Mouse (Mus musculus) hindbrain, embryonic 11.5 days (tissue): ENCODE results near the gene Trnau1ap. TPM values are rescaled to one million over a fixed set of nuclear protein-coding genes. Genes with fewer than 3 reads are reported as not detected.
A peak's percentile ranks its signal among the peaks of the same experiment; 100 is the strongest.

Source experiments
- ATAC-seq: fragments of 200-750 bp; cut with Nextera tagmentation; 2 replicates; pipeline ENCODE4 v1.8.0; 2017; ENCODE audit warnings: mild to moderate bottlenecking, moderate TSS enrichment, moderate library complexity; ENCODE audit not compliant: low FRiP score
- DNase-seq: peaks from one replicate; pipeline ENCODE4 v3.0.0-alpha.2; 2015; ENCODE audit warnings: low spot score
- H3K27ac ChIP-seq: fragments of 300-500 bp; sonication (generic); 2 replicates; pipeline ENCODE4 v1.5.1; 2014; ENCODE audit warnings: mild to moderate bottlenecking, low read depth, low read length
- H3K27me3 ChIP-seq: fragments of 300-500 bp; sonication (generic); 2 replicates; pipeline ENCODE4 v1.6.1; 2014; ENCODE audit warnings: mild to moderate bottlenecking, low read length, moderate library complexity, mixed read lengths; ENCODE audit not compliant: control insufficient read depth, insufficient read depth
- H3K36me3 ChIP-seq: fragments of 300-500 bp; sonication (generic); 2 replicates; pipeline ENCODE4 v1.6.1; 2014; ENCODE audit warnings: mild to moderate bottlenecking, low read length, moderate library complexity, mixed read lengths; ENCODE audit not compliant: control insufficient read depth, insufficient read depth
- H3K4me1 ChIP-seq: fragments of 300-500 bp; sonication (generic); replicated peaks from 2 replicates; pipeline ENCODE4 v1.6.1; 2014; ENCODE audit warnings: low read length, mixed read lengths; ENCODE audit not compliant: control insufficient read depth, insufficient read depth
- H3K4me2 ChIP-seq: fragments of 300-500 bp; sonication (generic); replicated peaks from 2 replicates; pipeline ENCODE4 v1.6.1; 2014; ENCODE audit warnings: mild to moderate bottlenecking, low read depth, low read length
- H3K4me3 ChIP-seq: fragments of 300-500 bp; sonication (generic); 2 replicates; pipeline ENCODE4 v1.5.1; 2014; ENCODE audit warnings: low read depth, low read length
- H3K9ac ChIP-seq: fragments of 300-500 bp; sonication (generic); 2 replicates; pipeline ENCODE4 v1.6.1; 2014; ENCODE audit warnings: low read depth, low read length
- H3K9me3 ChIP-seq: fragments of 300-500 bp; sonication (generic); 2 replicates; pipeline ENCODE4 v1.6.1; 2016; ENCODE audit warnings: low read length; ENCODE audit not compliant: control insufficient read depth
- WGBS: fragments of 180-500 bp; shearing (Covaris S2); extraction: QIAGEN DNeasy Blood & Tissue Kit; methylation state at CpG from one replicate; pipeline ENCODE4 v1.1.7; 2014; 5-methylcytosine and 5-hydroxymethylcytosine counted together
- polyA plus RNA-seq: library from polyadenylated mRNA; unstranded; fragments of >200 nt; fragmentation: Nextera tagmentation; extraction: Ambion mirVana; gene quantifications from 2 replicates; pipeline ENCODE4 v1.2.1, GENCODE M21; 2014

The Trnau1ap gene
- polyA plus RNA-seq, 1 experiment from 2014 or later: 85.6 TPM

GRCm38 (mm10) chr4:132346261-132346660 lies 16.9 kb upstream of the Trnau1ap start:
- no peak overlapping the region for H3K4me2 ChIP-seq
- H3K27me3 ChIP-seq: no peaks in the 10 kb centered on the region
- WGBS: 88% methylated on average over 4 of the region's 4 CpGs
- H3K9me3 ChIP-seq: no peaks in the 10 kb centered on the region
- H3K4me1 ChIP-seq: peaks cover 2% of the 10 kb centered on the region; the same call in 1 of the 2 replicates
- H3K36me3 ChIP-seq: no peaks in the 10 kb centered on the region
- no peak overlapping the region for H3K4me3 ChIP-seq
- no peak overlapping the region for H3K9ac ChIP-seq
- ATAC-seq (no peak), DNase-seq (no peak)
- no peak overlapping the region for H3K27ac ChIP-seq

- ATAC-seq (peak; percentile 12; the same call in 1 of the 2 replicates), DNase-seq (no peak)
- no peak overlapping the region for H3K9ac ChIP-seq
- H3K27me3 ChIP-seq: no peaks in the 10 kb centered on the region
- H3K27ac ChIP-seq: no peak overlapping the region
- H3K4me1 ChIP-seq: peaks cover 2% of the 10 kb centered on the region; the same call in 1 of the 2 replicates
- 47% methylated on average over 5 of the region's 5 CpGs for WGBS
- peak overlapping the region; percentile 92 for H3K4me3 ChIP-seq
- H3K4me2 ChIP-seq: no peak overlapping the region
- H3K9me3 ChIP-seq: no peaks in the 10 kb centered on the region
- no peaks in the 10 kb centered on the region for H3K36me3 ChIP-seq
These were observed 16.5 kb upstream of the Trnau1ap start for GRCm38 (mm10) chr4:132345843-132346212.

- Histone ChIP-seq H3K4me1 (peaks cover 2% of the 10 kb centered on the region; the same call in 1 of the 2 replicates), H3K9ac (peak overlapping the region; percentile 89), H3K27me3 (no peaks in the 10 kb centered on the region), H3K4me2 (peak overlapping the region; percentile 91), H3K36me3 (no peaks in the 10 kb centered on the region), H3K27ac (0 out of 2 replicates have a peak overlapping the region, but pooled peaks have one; percentile 58), H3K4me3 (peak overlapping the region; percentile 92), H3K9me3 (no peaks in the 10 kb centered on the region)
- DNase-seq (peak; percentile 97), ATAC-seq (peak; percentile 91)
- WGBS: under 1% methylated on average over 78 of the region's 83 CpGs
These were observed 16.0 kb upstream of the Trnau1ap start for GRCm38 (mm10) chr4:132345135-132345842.

GRCm38 (mm10) chr4:132344403-132345134 lies 15.2 kb upstream of the Trnau1ap start:
- H3K4me1 ChIP-seq: peaks cover 2% of the 10 kb centered on the region; the same call in 1 of the 2 replicates
- peak overlapping the region; percentile 92 for H3K4me3 ChIP-seq
- peak; percentile 28; the same call in 1 of the 2 replicates for ATAC-seq
- H3K9ac ChIP-seq: peak overlapping the region; percentile 89
- no peak overlapping the region for H3K27ac ChIP-seq
- H3K36me3 ChIP-seq: no peaks in the 10 kb centered on the region
- DNase-seq: no peak
- H3K4me2 ChIP-seq: peak overlapping the region; percentile 91
- no peaks in the 10 kb centered on the region for H3K9me3 ChIP-seq
- WGBS: 8% methylated on average over 13 of the region's 13 CpGs
- no peaks in the 10 kb centered on the region for H3K27me3 ChIP-seq

- Histone ChIP-seq H3K9me3 (no peaks in the 10 kb centered on the region), H3K4me3 (no peak overlapping the region), H3K9ac (no peak overlapping the region), H3K27me3 (no peaks in the 10 kb centered on the region), H3K36me3 (no peaks in the 10 kb centered on the region), H3K4me1 (peaks cover 2% of the 10 kb centered on the region; the same call in 1 of the 2 replicates), H3K27ac (no peak overlapping the region), H3K4me2 (no peak overlapping the region)
- WGBS: 85% methylated on average over 3 of the region's 3 CpGs
- ATAC-seq: no peak
- DNase-seq: no peak
These were observed 12.1 kb upstream of the Trnau1ap start for GRCm38 (mm10) chr4:132341451-132341850.

- WGBS: 93% methylated on average over 13 of the region's 13 CpGs
- Histone ChIP-seq H3K36me3 (0 out of 2 replicates have a peak, but pooled peaks cover 2% of the 10 kb centered on the region), H3K9ac (no peak overlapping the region), H3K4me2 (no peak overlapping the region), H3K4me3 (no peak overlapping the region), H3K9me3 (no peaks in the 10 kb centered on the region), H3K27ac (no peak overlapping the region), H3K27me3 (no peaks in the 10 kb centered on the region), H3K4me1 (peaks cover 2% of the 10 kb centered on the region; the same call in 1 of the 2 replicates)
- ATAC-seq: no peak
- DNase-seq: no peak
These were observed 9.6 kb upstream of the Trnau1ap start for GRCm38 (mm10) chr4:132338943-132339342.

- Histone ChIP-seq H3K4me3 (no peak overlapping the region), H3K9me3 (no peaks in the 10 kb centered on the region), H3K4me1 (0 out of 2 replicates have a peak, but pooled peaks cover 3% of the 10 kb centered on the region), H3K36me3 (0 out of 2 replicates have a peak, but pooled peaks cover 4% of the 10 kb centered on the region), H3K27ac (no peak overlapping the region), H3K4me2 (no peak overlapping the region), H3K27me3 (no peaks in the 10 kb centered on the region), H3K9ac (no peak overlapping the region)
- 90% methylated on average over 6 of the region's 6 CpGs for WGBS
- no peak for ATAC-seq
- DNase-seq: no peak
These were observed 3.5 kb upstream of the Trnau1ap start for GRCm38 (mm10) chr4:132332880-132333279.

- Histone ChIP-seq H3K27ac (no peak overlapping the region), H3K9me3 (no peaks in the 10 kb centered on the region), H3K4me1 (0 out of 2 replicates have a peak, but pooled peaks cover 3% of the 10 kb centered on the region), H3K9ac (no peak overlapping the region), H3K4me3 (no peak overlapping the region), H3K4me2 (no peak overlapping the region), H3K36me3 (0 out of 2 replicates have a peak, but pooled peaks cover 4% of the 10 kb centered on the region), H3K27me3 (no peaks in the 10 kb centered on the region)
- WGBS: 77% methylated on average over 3 of the region's 3 CpGs
- no peak for DNase-seq
- ATAC-seq: no peak
These were observed 2.6 kb upstream of the Trnau1ap start for GRCm38 (mm10) chr4:132331960-132332359.
